27 mouse cellular contexts compared by ENCODE assay signal in the genomic region with DNA sequence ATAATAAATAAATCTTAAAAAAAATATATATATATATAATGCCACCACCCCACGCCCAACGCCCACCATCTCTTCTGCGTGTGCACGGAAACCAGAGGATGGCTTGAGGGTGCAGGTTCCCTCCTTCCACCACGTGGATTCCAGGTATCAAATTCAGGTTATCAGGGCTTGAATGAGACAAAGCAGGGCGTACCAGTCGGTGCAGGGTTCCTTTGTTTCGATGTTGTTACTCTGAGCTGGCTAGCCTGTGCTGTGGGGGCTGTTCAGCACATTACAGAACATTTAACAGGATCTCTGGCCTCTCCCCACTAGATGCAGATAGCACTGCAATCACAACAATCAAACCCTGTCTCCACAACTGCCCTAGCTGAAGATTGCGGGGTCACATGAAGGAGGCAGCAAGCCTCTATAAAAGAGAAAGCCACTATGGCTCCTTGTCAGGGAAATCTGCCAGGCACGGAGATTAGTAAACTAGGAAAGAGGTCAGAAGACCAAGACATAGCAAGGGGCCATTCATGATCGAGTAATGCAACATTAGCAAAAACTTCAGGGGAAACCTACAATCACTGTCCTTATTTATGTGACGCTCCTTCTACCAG. TPM values are rescaled to one million over a fixed set of nuclear protein-coding genes. Genes with fewer than 3 reads are reported as not detected.
A peak's percentile ranks its signal among the peaks of the same experiment; 100 is the strongest.
DNase-seq lines count a peak whose midpoint lies in the region; ATAC-seq and TF ChIP-seq lines count a peak whose summit lies in the region.
"Had no signal": no experiment of that assay in that cellular context is flagged by ENCODE, and none has a peak within 500 bp of the region (broad histone marks: within the 10 kb centered on the region; RNA-seq: fewer than 3 reads in every experiment).

No protein-coding gene starts in this region.

- peak; percentile 49; the same call in 1 of the 2 replicates for ATAC-seq in stomach, embryonic 16.5 days (ENCODE audit: insufficient read depth, low FRiP score)
- ATAC-seq: inflammation-experienced regulatory T-cells, adult 6 months; liver, postnatal 0 days had no signal

- H3K27me3 ChIP-seq in kidney, adult 2 months (replicated peaks; ENCODE audit: control insufficient read depth, insufficient read depth, low read length) = no peaks in the 10 kb centered on the region
- H3K27me3 ChIP-seq in stomach, embryonic 16.5 days (ENCODE audit: control insufficient read depth, insufficient read depth, low read length) = no peaks in the 10 kb centered on the region
- H3K27me3 ChIP-seq: embryonic facial prominence, embryonic 12.5 days; forebrain, embryonic 12.5 days; hindbrain, embryonic 13.5 days had no signal

- peaks cover 17% of the 10 kb centered on the region for H3K4me1 ChIP-seq in kidney, adult 2 months (ENCODE audit: control insufficient read depth, insufficient read depth, low read length)
- no peaks in the 10 kb centered on the region for H3K4me1 ChIP-seq in stomach, embryonic 16.5 days (ENCODE audit: control insufficient read depth, insufficient read depth, low read length)
- H3K4me1 ChIP-seq: embryonic facial prominence, embryonic 12.5 days; forebrain, embryonic 12.5 days; hindbrain, embryonic 13.5 days; limb, embryonic 10.5 days; midbrain, embryonic 10.5 days had no signal

- DNase-seq in adrenal gland, postnatal 14 days = peak; percentile 52
- no peak for DNase-seq in adrenal gland, adult 18-20 months (ENCODE audit: low spot score in 2 of 2)
- peak; percentile 37 for DNase-seq in kidney, adult 2 months
- DNase-seq in kidney, postnatal 4 days = no peak
- peak; percentile 70 for DNase-seq in ZHBTc4 (ENCODE audit: low read depth, low spot score)
- DNase-seq in embryo, embryonic 10.5 days (ENCODE audit: low spot score) = no peak
- no peak for DNase-seq in gastrocnemius, adult 8-10 months (ENCODE audit: low spot score in 2 of 2)
- DNase-seq: cerebellum, postnatal 10 days; heart, adult 11 months; heart, postnatal 36 days; kidney, adult 8-10 months; kidney, postnatal 10 days; liver; liver, postnatal 0 days; lung, postnatal 10 days; thymus, postnatal 14 days had no signal

- no peaks in the 10 kb centered on the region for H3K36me3 ChIP-seq in kidney, adult 2 months (ENCODE audit: control insufficient read depth, insufficient read depth, low read length)
- H3K36me3 ChIP-seq in stomach, embryonic 16.5 days (ENCODE audit: control insufficient read depth, insufficient read depth, low read length) = peaks cover 9% of the 10 kb centered on the region

- WGBS in kidney, adult 2 months = 74% methylated on average over 12 of the region's 12 CpGs
- WGBS in stomach, embryonic 16.5 days = 71% methylated on average over 12 of the region's 12 CpGs

- H3K9me3 ChIP-seq in stomach, embryonic 16.5 days (replicated peaks; ENCODE audit: control insufficient read depth, low read length) = no peaks in the 10 kb centered on the region
- H3K9me3 ChIP-seq: embryonic facial prominence, embryonic 12.5 days; forebrain, embryonic 12.5 days; hindbrain, embryonic 13.5 days; limb, embryonic 10.5 days; midbrain, embryonic 10.5 days had no signal

- TF ChIP-seq CTCF in kidney, adult 2 months (conservative IDR thresholded peaks at IDR 0.05; ENCODE audit: insufficient read depth, insufficient read length, low read depth, low read length) = no peak

- H3K27ac ChIP-seq in kidney, adult 2 months (ENCODE audit: insufficient read depth, low read depth, low read length) = no peak overlapping the region
- H3K27ac ChIP-seq in stomach, embryonic 16.5 days (ENCODE audit: low read length) = peak overlapping the region; percentile 14; the same call in 1 of the 2 replicates
- H3K27ac ChIP-seq: embryonic facial prominence, embryonic 12.5 days; forebrain, embryonic 12.5 days; hindbrain, embryonic 13.5 days; layer of hippocampus, adult 2 months; limb, embryonic 10.5 days; midbrain, embryonic 10.5 days had no signal

- TF ChIP-seq POLR2A in kidney, adult 2 months (IDR thresholded peaks at IDR 0.05; ENCODE audit: low read depth, low read length) = no peak

- no peak overlapping the region for H3K4me2 ChIP-seq in stomach, embryonic 16.5 days (ENCODE audit: low read depth, low read length)
- H3K4me2 ChIP-seq: embryonic facial prominence, embryonic 12.5 days; forebrain, embryonic 12.5 days; hindbrain, embryonic 13.5 days had no signal

- no peak overlapping the region for H3K4me3 ChIP-seq in kidney, adult 2 months (ENCODE audit: insufficient read depth, low read depth, low read length)
- no peak overlapping the region for H3K4me3 ChIP-seq in stomach, embryonic 16.5 days (replicated peaks; ENCODE audit: low read length)
- H3K4me3 ChIP-seq: embryonic facial prominence, embryonic 12.5 days; forebrain, embryonic 12.5 days; hindbrain, embryonic 13.5 days; layer of hippocampus, adult 2 months; limb, embryonic 10.5 days; midbrain, embryonic 10.5 days had no signal

- no peak overlapping the region for H3K9ac ChIP-seq in stomach, embryonic 16.5 days (ENCODE audit: low read length)
- H3K9ac ChIP-seq: embryonic facial prominence, embryonic 12.5 days; forebrain, embryonic 12.5 days; liver, postnatal 0 days had no signal

RNA-seq across cellular contexts. Expression of a gene that starts 10.3 kb away (rescaled TPM):
- total RNA-seq in adrenal gland, postnatal 14 days (2021) = 78.9 and 104 TPM in 2 replicates
- 100 to 1,000 TPM in 1 of 2 experiments, 10 to 100 TPM in 1; 75.5 to 124 TPM for total RNA-seq in adrenal gland, adult 18-20 months (2021)
- polyA plus RNA-seq in kidney, adult 2 months (2012; rRNA removed) = 120 and 155 TPM in 2 replicates
- polyA plus RNA-seq in stomach, embryonic 16.5 days (2015; fragmentation: Nextera tagmentation; extraction: Ambion mirVana) = 54.6 and 62.0 TPM in 2 replicates
- total RNA-seq in gastrocnemius, adult 8-10 months (2022) = 10 to 100 TPM; 25.4 to 29.7 (median 27.8) TPM

RNA-seq across cellular contexts. Expression of a gene that starts 11.0 kb away (rescaled TPM):
- total RNA-seq in adrenal gland, postnatal 14 days (2021) = 21.6 and 24.0 TPM in 2 replicates
- total RNA-seq in adrenal gland, adult 18-20 months (2021) = 10 to 100 TPM; 20.1 to 21.9 TPM
- polyA plus RNA-seq in kidney, adult 2 months (2012; rRNA removed) = 25.6 and 27.0 TPM in 2 replicates
- polyA plus RNA-seq in stomach, embryonic 16.5 days (2015; fragmentation: Nextera tagmentation; extraction: Ambion mirVana) = 18.9 and 21.2 TPM in 2 replicates
- total RNA-seq in gastrocnemius, adult 8-10 months (2022) = 10 to 100 TPM; 47.7 to 58.8 (median 53.5) TPM

RNA-seq across cellular contexts. Expression of a gene that starts 19.9 kb away (rescaled TPM):
- 0.19 and 0.34 TPM in 2 replicates for total RNA-seq in adrenal gland, postnatal 14 days (2021)
- not detected for total RNA-seq in adrenal gland, adult 18-20 months (2021)
- polyA plus RNA-seq in kidney, adult 2 months (2012; rRNA removed) = 0.09 and 0.41 TPM in 2 replicates
- polyA plus RNA-seq in stomach, embryonic 16.5 days (2015; fragmentation: Nextera tagmentation; extraction: Ambion mirVana) = 9.2 and 11.6 TPM in 2 replicates
- total RNA-seq in gastrocnemius, adult 8-10 months (2022) = not detected
- total RNA-seq: gastrocnemius, adult 18-20 months; heart, postnatal 36 days; midbrain, postnatal 0 days had no signal
- polyA plus RNA-seq: heart, embryonic 14.5 days; liver, postnatal 0 days; midbrain, postnatal 0 days had no signal

RNA-seq across cellular contexts. Expression of a gene that starts 29.5 kb away (rescaled TPM):
- total RNA-seq in adrenal gland, postnatal 14 days (2021) = not detected in 2 replicates
- under 1 TPM; 0.17 to 0.26 TPM for total RNA-seq in adrenal gland, adult 18-20 months (2021)
- 5.9 TPM in 2 replicates for polyA plus RNA-seq in kidney, adult 2 months (2012; rRNA removed)
- 0.25 and 0.52 TPM in 2 replicates for polyA plus RNA-seq in stomach, embryonic 16.5 days (2015; fragmentation: Nextera tagmentation; extraction: Ambion mirVana)
- total RNA-seq in gastrocnemius, adult 8-10 months (2022) = not detected
- total RNA-seq: gastrocnemius, adult 18-20 months; heart, postnatal 36 days had no signal

RNA-seq across cellular contexts. Expression of a gene that starts 36.1 kb away (rescaled TPM):
- 1.1 and 1.6 TPM in 2 replicates for total RNA-seq in adrenal gland, postnatal 14 days (2021)
- 1 to 10 TPM; 1.4 to 1.7 TPM for total RNA-seq in adrenal gland, adult 18-20 months (2021)
- polyA plus RNA-seq in kidney, adult 2 months (2012; rRNA removed) = 5.6 and 6.3 TPM in 2 replicates
- 6.8 and 13.2 TPM in 2 replicates for polyA plus RNA-seq in stomach, embryonic 16.5 days (2015; fragmentation: Nextera tagmentation; extraction: Ambion mirVana)
- total RNA-seq in gastrocnemius, adult 8-10 months (2022) = not detected

Comparison
In these comparisons a context has a peak if more than half of its experiments do, and no peak if none do; other contexts are left out.
1. DNase-seq: peak in adrenal gland, postnatal 14 days (single experiment), kidney, adult 2 months (single experiment) and ZHBTc4 (single experiment); none in adrenal gland, adult 18-20 months (0 of 2), kidney, postnatal 4 days (0 of 2), embryo, embryonic 10.5 days (single experiment) and gastrocnemius, adult 8-10 months (0 of 2).